10 mouse cellular contexts compared by ENCODE assay signal in the genomic region with DNA sequence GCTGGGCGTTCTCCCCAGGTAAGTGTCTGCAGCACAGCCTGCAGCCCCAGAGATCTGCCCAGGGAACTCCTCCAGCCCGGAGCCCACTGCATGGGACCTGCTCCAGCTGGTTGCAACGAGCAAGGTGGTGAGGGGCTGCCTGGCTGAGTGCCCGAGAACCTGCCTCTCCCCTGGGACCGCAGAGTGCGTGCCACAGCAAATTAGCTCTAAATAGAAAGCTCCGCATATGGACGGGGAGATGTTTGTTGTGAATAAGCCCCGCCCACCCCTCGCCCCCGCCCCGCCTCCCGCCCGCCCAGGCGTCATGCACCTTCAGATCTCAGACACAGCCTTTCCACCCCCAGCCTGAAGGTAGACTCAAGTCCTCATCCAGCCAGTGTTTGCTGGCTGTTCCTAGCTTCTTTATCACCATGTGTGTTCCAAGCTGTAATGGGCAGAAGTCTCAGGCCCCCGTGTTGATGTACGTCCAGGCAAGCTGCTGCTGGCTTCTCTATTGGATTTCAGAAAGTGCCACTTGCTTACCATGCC.
DNase-seq lines count a peak whose midpoint lies in the region; ATAC-seq lines count a peak whose summit lies in the region.
"Had no signal": no experiment of that assay in that cellular context is flagged by ENCODE, and none has a peak within 500 bp of the region (broad histone marks: within the 10 kb centered on the region; RNA-seq: fewer than 3 reads in every experiment).

No protein-coding gene starts in this region.

- no peaks in the 10 kb centered on the region for H3K9me3 ChIP-seq in embryonic facial prominence, embryonic 14.5 days (ENCODE audit: control insufficient read depth, low read length)
- H3K9me3 ChIP-seq in hindbrain, embryonic 16.5 days (ENCODE audit: control insufficient read depth, low read length), result no peaks in the 10 kb centered on the region
- H3K9me3 ChIP-seq: liver, embryonic 15.5 days had no signal

- H3K4me2 ChIP-seq in embryonic facial prominence, embryonic 14.5 days (ENCODE audit: low read depth, low read length), result no peak overlapping the region
- peak overlapping the region; percentile 48 for H3K4me2 ChIP-seq in hindbrain, embryonic 16.5 days (ENCODE audit: low read length)
- H3K4me2 ChIP-seq: liver, embryonic 15.5 days had no signal

- no peak overlapping the region for H3K4me3 ChIP-seq in embryonic facial prominence, embryonic 14.5 days (ENCODE audit: low read depth, low read length)
- H3K4me3 ChIP-seq in hindbrain, embryonic 16.5 days (ENCODE audit: low read length), result peak overlapping the region; percentile 15; the same call in 1 of the 2 replicates
- H3K4me3 ChIP-seq: liver, embryonic 15.5 days had no signal

- no peak overlapping the region for H3K9ac ChIP-seq in embryonic facial prominence, embryonic 14.5 days (ENCODE audit: low read depth, low read length)
- H3K9ac ChIP-seq in hindbrain, embryonic 16.5 days (ENCODE audit: low read depth, low read length), result no peak overlapping the region
- H3K9ac ChIP-seq: liver, embryonic 15.5 days had no signal

- 0% methylated on average over 4 of the region's 17 CpGs for WGBS in embryonic facial prominence, embryonic 14.5 days
- WGBS in hindbrain, embryonic 16.5 days, result 0% methylated on average over 15 of the region's 17 CpGs

- intact Hi-C loops in left cerebral cortex, postnatal 4 days (cut with DNase I), result no loop called here
- intact Hi-C loops in left cerebral cortex, postnatal 14 days (cut with DNase I), result no loop called here

- H3K27me3 ChIP-seq in embryonic facial prominence, embryonic 14.5 days (replicated peaks; ENCODE audit: control insufficient read depth, insufficient read depth, low read length), result 0 out of 2 replicates have a peak, but pooled peaks cover 6% of the 10 kb centered on the region
- no peaks in the 10 kb centered on the region; the same call in 1 of the 2 replicates for H3K27me3 ChIP-seq in hindbrain, embryonic 16.5 days (replicated peaks; ENCODE audit: control insufficient read depth, insufficient read depth, low read length)
- H3K27me3 ChIP-seq: liver, embryonic 15.5 days had no signal

- no peaks in the 10 kb centered on the region for H3K36me3 ChIP-seq in embryonic facial prominence, embryonic 14.5 days (ENCODE audit: control insufficient read depth, insufficient read depth, low read length)
- H3K36me3 ChIP-seq in hindbrain, embryonic 16.5 days (ENCODE audit: control insufficient read depth, insufficient read depth, low read length), result no peaks in the 10 kb centered on the region
- H3K36me3 ChIP-seq: liver, embryonic 15.5 days had no signal

- ATAC-seq in embryonic facial prominence, embryonic 14.5 days (ENCODE audit: low read depth), result peak; percentile 53; the same call in 1 of the 2 replicates
- peak; percentile 52; the same call in 1 of the 2 replicates for ATAC-seq in hindbrain, embryonic 16.5 days

- peak; percentile 61 for DNase-seq in left cerebral cortex, postnatal 4 days
- no peak for DNase-seq in left cerebral cortex, postnatal 14 days (ENCODE audit: low spot score in 2 of 2)
- peak; percentile 22 for DNase-seq in embryonic facial prominence, embryonic 14.5 days (ENCODE audit: low spot score)
- peak; percentile 46 for DNase-seq in retina, embryonic 14.5 days (ENCODE audit: low spot score)
- DNase-seq in layer of hippocampus, adult 8-10 months (ENCODE audit: low spot score in 2 of 2), result no peak
- DNase-seq in cerebellum, postnatal 36 days, result no peak
- DNase-seq: kidney, postnatal 25 days; thymus, postnatal 25 days had no signal

- H3K4me1 ChIP-seq in embryonic facial prominence, embryonic 14.5 days (ENCODE audit: control insufficient read depth, insufficient read depth, low read length), result no peaks in the 10 kb centered on the region; the same call in 1 of the 2 replicates
- H3K4me1 ChIP-seq in hindbrain, embryonic 16.5 days (ENCODE audit: control insufficient read depth, insufficient read depth, low read depth, low read length), result peaks cover 8% of the 10 kb centered on the region
- H3K4me1 ChIP-seq: liver, embryonic 15.5 days had no signal

- no peak overlapping the region for H3K27ac ChIP-seq in embryonic facial prominence, embryonic 14.5 days (replicated peaks; ENCODE audit: low read depth, low read length)
- no peak overlapping the region for H3K27ac ChIP-seq in hindbrain, embryonic 16.5 days (ENCODE audit: low read depth, low read length)
- H3K27ac ChIP-seq: liver, embryonic 15.5 days had no signal

Comparison
In these comparisons a context has a peak if more than half of its experiments do, and no peak if none do; other contexts are left out.
1. DNase-seq: peak in left cerebral cortex, postnatal 4 days (single experiment), embryonic facial prominence, embryonic 14.5 days (single experiment) and retina, embryonic 14.5 days (single experiment); none in left cerebral cortex, postnatal 14 days (0 of 2), layer of hippocampus, adult 8-10 months (0 of 2) and cerebellum, postnatal 36 days (0 of 2).